Mouse (Mus musculus) left cerebral cortex, postnatal 4 days (tissue): ENCODE results near the gene Dgkd. TPM values are rescaled to one million over a fixed set of nuclear protein-coding genes. Genes with fewer than 3 reads are reported as not detected.
"Not testable (repeated sequence)": the region's sequence is repeated elsewhere in the genome, so short reads cannot be mapped to it uniquely, and the experiment has no call there.

Source experiments
- DNase-seq: peaks from one replicate; pipeline ENCODE4 v3.0.0-alpha.2; 2022
- intact Hi-C: fragments of 180-260 bp; cut with DNase I; formaldehyde crosslinking; loops from one replicate; pipeline ENCODE4 v1.15.1; 2025
- total RNA-seq, 2 experiments: library from RNA; stranded (reverse); gene quantifications; 2 replicates each; pipeline ENCODE4 v1.2.3; 2021

Gene Dgkd
- 100 to 1,000 TPM; 132 to 138 TPM for total RNA-seq

DNA sequence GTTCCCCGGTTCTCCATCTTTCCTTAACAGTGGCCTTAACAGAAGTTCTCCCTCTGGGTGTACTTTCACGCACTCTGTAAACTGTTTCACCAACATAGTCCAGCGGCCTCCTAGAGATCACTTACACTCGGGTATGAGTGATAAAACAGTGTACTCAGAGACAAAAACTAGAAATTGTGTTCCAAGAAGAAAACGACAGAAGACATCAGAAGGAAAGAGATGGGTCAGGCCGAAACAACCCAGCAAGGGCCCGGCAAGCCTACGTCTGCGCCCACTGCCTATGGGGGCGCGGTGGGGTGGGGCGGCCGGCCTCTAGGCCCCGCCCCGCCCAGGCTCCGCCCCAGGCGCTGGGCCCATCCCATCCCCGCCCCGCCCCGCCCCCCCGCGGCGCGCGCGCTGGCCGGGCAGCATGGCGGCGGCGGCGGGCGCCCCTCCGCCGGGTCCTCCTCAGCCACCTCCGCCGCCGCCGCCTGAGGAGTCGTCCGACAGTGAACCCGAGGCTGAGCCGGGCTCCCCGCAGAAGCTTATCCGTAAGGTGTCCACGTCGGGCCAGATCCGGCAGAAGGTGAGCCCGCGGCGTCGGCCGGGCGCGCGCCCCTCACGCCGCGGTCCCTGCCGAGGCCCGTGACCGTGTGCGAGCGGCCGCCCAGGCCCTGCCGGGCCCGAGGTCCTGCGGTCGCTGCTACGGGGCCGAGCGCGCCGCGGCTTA is at the start of gene Dgkd:
Dgkd (plus strand) TSS at position 396 of the 709 bp plus-strand sequence.
- intact Hi-C loops: no loop called here
- peak; percentile 87 for DNase-seq

DNA sequence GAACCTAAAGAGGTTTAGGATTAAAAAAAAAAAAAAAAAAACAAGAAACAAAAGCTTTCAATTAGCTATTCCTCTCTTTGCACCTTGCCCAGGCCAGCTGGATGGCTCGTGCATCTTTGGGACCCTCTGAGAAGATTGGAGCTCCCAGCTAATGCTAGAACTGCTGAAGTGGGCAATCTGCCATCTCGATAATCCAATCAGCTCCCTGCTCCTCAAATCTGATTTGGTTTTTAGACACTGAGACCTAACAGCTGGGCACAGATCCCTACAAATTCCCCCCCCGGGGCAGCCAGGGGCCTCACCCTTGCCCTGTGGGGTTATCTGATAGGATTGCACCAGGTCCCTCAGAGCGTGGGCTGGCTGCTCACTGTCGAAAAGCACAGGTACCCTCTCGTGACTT is 49.5 kb upstream of the Dgkd start, which contains the start of gene Sag:
Sag (plus strand) TSS at position 105 of the 400 bp plus-strand sequence.
- DNase-seq: no peak
- intact Hi-C loops: no loop called here

DNA sequence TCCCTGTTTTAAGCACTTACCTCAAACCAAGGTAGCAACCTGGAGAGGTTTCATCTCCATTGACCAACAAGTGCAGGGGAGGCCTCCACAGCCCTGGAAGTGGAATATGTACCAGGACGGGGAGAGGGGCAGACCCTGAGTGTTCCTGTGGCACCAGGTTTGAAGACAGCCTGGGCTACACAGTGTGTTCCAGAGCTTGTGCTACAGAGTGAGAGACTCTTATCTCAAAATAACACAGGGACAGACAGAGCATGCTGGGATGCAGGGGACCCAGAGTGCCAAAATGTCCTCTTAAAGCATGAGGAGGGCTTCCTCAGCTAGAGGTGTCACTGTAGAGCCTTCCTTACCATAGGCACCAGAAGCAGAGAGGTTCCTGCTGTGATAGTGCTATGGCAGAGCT is 45.3 kb upstream of the Dgkd start:
- intact Hi-C loops: no loop called here
- no peak for DNase-seq

DNA sequence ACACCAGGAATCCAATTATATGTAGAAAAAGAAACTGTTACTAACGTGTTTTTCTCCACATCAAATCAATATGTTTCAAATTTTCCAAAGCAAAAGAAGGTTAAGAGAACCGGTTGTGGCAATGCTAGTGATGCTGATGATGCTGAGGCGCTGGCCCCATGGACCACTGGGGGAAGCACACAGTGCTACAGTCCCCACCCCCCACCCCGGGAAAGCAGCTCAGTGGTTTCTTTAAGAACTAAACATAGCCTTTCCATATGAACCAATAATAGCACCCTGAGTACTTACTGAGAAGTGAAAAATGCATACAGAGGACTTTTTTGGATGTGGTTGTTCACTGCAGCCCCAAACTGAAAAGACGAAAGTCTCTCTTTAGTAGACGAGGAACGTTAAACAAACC is 41.7 kb upstream of the Dgkd start:
- intact Hi-C loops: no loop called here
- DNase-seq: no peak

DNA sequence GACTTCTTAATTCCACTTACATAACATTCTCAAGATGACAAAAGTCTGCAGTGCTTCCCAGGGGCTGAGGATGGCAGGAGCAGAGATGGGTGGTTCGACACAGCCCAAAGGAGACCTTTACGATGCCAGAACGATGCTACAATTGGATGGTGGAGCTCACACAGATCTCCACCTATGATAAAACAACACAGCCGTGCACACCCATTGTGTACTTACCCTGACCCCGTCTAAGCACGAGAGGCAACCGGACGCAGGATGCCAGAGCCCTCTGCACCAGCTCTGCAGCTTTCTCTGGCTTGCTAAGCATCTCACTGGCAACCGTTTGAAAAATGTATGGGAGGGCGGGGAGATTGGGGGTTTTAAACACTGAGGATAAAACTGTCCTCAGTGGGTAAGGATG is 41.0 kb upstream of the Dgkd start:
- intact Hi-C loops: no loop called here
- no peak for DNase-seq

DNA sequence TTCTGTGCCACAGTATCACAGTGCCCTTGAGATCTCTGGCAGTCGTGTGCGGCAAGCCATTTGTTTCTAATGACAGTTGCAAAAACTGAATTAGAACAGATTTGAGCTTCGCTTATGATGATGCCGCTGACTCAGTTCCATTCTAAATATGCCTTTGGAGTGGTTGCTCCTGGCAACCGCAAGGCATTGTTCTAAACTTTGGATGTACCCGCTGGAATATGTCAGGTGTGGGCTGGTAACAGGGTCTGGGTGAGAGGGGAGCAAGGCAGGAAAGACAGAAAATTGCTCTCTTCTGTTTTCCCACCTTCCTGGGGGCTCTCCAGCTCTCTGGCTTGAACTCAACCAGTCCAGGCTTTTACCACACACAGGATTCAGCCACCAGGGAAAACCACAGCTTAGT is 39.9 kb upstream of the Dgkd start:
- intact Hi-C loops: no loop called here
- DNase-seq: no peak

DNA sequence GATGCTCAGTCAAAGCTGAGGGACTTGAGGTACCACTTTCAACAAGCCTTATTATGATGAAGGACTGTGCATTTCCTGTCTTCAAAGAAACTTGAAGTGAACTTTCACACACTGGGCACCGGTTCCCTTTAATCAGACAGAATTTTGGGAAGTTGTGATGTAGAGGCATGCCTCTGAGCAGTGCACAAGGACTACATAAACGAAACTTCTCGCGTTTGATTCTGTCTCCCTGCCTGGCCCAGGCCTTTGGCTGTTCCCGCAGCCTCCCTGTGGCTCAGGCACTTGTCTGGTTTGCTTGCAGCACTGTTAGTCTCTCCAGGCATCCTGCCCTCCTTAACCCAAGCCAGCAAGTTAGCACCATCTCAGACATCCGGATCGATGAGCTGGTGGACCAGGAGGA is 39.4 kb upstream of the Dgkd start:
- DNase-seq: peak; percentile 9
- intact Hi-C loops: no loop called here

DNA sequence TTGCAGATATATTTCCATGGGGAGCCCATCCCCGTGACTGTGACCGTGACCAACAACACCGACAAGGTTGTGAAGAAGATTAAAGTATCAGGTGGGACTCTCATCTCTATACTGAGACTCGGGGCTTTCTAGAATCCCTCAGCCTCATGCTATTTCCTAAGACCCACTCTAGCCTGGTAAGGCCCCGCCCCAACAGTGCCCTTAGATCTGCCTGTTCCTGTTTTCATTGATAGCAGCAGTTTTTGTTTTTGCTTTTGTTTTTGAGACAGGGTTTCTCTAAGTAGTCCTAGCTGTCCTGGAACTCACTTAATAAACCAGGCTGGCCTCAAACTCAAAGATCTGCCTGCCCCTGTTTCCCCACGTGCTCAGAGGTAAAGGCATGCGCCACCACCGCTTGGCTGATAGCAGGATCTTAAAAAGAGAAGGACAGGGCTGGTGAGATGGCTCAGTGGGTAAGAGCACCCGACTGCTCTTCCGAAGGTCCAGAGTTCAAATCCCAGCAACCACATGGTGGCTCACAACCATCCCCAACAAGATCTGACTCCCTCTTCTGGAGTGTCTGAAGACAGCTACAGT is 28.6 kb upstream of the Dgkd start:
- intact Hi-C loops: no loop called here
- no peak for DNase-seq

DNA sequence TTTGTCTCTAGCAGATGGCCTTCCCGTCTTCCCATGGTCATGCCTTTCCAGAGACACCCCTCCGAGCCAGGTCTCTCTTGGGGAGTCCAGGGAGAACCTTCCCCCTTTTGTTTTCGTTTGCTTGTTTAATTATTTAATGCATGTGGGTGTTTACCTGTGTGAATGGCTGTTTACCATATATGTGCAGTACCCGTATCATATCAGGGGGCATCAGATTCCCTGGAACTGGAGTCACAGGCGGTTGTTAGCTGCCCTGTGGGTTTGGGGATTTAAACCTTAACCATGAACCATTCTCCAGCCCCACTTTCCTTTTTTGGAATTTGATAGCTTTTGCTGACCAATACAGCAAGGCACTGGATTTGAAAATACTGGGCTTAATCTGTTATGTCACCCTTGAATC is 27.8 kb upstream of the Dgkd start:
- intact Hi-C loops: no loop called here
- no peak for DNase-seq

DNA sequence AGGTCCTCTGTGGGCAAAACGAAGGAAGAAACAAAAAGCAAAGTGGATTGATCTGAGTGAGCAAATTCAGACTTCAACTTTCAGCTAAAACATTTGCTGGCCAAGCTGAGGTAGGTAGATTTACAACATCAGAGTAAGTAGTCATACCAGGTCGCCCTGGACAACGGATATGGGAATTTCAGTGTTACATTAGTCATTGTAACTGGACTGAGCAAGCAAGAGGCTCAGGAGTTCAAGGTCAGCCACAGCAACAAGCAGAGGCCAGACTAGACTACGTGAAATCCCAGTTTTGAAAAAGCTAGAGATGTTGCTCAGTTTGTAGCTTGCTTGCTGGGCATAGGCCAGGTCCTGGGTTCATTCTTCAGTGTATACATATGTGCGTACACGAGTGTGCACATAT is 27.1 kb upstream of the Dgkd start:
- no peak for DNase-seq
- intact Hi-C loops: no loop called here

DNA sequence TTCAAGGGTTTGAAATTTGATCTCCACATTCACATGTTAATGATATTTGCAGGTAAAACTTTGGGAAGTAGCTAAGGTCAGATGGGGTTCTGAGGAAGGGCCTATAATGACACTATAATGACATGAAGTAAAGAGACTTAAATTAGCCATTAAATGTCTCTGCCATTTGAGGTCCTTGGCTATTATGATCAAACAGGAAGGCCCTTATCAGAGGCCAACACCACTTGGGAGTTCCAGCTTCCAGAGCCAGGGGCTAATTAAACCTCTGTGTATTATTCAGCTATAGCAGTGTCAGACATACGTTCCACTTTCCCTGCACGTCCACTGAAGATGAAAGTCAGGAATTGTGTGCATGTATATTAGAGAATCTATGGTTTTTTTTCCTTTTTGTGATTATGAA is 26.6 kb upstream of the Dgkd start:
- intact Hi-C loops: no loop called here
- DNase-seq: no peak

DNA sequence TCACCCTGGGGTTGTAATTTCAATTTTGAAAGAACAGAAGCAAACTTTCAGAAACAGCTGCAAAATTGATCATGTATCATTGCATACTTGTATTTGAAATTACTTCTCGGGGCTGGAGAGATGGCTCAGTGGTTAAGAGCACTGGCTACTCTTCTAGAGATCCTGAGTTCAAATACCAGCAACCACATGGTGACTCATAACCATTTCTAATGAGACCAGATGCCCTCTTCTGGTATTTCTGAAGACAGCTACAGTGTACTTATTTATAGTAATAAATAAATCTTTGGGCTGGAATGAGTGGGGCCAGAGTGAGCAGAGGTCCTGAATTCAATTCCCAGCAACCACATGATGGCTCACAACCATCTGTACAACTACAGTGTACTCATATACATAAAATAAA is 25.6 kb upstream of the Dgkd start:
- intact Hi-C loops, DNase-seq: not testable (repeated sequence)

DNA sequence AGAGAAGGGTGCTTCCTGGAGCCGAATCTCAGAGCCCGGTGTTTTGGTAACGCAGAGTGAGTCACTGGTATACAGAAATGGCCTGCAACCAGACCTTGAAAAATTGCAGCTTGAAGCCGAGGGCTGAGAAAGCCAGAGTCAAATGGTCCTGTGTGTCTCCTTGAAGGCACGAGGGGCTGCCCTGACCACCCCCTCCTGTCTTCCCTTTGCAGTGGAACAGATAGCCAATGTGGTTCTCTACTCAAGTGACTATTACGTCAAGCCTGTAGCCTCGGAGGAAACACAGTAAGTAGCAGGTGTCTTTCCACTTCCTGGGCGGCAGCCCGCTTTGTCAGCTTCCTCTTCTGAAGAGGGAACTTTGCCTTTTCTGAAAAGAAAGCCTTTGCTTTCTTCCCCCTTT is 24.9 kb upstream of the Dgkd start:
- DNase-seq: no peak

DNA sequence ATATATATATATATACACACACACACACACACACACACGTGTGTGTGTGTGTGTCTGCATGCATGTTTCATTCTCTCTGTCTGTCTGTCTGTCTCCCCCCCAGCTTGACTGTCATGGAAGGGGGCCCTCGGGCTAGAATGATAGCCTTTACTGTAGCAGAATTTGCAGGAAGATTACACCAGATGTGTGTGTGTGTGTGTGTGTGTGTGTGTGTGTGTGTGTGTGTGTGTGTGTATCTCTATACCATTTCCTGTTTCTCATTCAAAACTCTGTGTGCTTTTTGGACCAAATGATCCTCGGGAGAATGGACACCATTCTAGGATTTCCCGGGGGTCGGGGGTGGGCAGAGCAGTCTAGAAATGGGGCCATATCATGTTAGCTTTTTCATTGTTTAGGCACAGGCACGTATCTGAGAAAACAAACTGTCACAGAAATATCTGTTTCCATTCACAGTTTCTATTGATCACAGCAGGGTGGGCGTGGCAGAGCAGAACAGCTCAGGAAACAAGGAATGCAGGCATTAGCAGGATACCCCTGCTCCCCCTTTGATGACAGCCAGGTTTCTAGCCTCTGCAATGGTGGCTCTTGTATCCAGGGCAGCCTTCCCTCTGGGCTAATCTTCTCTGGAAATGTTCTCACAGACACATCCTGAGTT is 24.0 kb upstream of the Dgkd start:
- intact Hi-C loops: no loop called here
- no peak for DNase-seq

More for the DNA sequence above, 24.9 kb upstream of the Dgkd start:
- intact Hi-C loops: no loop called here

DNA sequence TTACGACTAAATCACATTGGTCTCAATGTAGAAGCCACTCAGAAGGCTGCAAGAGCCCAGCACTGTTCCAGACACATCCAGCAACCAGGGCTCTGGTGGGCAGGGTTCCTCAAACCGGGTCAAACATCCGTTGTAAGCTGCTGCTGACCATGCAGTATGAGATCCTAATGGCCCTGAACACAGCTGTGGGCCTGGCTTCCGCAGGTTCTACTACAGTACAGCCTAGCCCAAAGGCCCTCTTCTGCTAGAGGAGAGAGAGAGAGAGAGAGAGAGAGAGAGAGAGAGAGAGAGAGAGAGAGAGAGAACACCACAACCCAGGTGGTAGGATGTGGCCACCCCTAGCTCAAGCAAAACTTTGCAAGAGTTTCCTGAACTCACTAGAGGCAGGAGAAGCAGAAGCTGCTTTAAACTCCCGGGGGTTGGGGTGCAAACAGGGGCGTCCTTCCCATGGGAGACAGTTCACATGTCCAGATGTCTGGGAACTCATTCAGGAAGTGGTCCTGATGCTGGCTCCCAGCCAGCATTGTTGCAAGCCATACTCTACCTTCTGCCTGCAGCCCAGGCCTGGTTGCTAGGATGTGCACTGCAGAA is 23.4 kb upstream of the Dgkd start:
- DNase-seq: no peak
- intact Hi-C loops: no loop called here

DNA sequence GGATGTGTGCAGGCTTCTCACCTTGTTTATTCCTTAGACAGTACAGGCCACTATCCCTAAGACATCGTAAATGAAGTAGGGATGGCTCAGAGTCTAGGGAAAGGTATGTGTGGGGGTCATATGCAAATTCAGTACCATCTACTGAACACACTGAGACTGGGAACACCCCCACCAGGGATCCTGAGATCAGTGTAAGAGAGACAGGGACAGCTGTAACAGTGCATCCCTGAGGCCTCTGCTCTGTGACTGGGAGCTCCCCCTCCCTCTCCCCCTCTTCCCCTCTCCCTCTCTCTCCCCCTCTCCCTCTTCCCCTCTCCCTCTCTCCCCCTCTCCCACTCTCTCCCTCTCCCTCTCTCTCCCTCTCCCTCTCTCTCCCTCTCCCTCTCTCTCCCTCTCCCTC is 16.6 kb upstream of the Dgkd start:
- no peak for DNase-seq

DNA sequence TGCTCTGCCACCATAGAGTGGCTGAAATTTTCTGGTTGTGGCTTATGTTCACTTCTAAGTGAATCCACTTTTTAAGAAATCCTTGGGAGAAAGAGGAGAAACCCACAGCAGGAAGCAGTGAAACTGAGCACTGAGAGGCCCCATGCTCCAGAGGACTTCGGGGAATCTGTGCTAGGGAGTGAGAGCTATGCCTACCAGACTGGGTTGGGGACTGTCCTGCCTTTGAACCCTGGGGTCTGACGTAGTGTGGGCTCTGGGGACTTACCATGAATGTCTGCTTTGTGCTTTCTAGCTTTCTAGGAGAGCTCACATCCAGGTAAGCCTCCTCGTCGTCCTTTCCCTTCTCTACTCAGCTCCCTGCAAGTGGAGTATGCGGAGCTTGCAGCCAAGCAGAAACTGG is 16.1 kb upstream of the Dgkd start:
- intact Hi-C loops: no loop called here
- DNase-seq: no peak

More for the DNA sequence above, 16.6 kb upstream of the Dgkd start:
- intact Hi-C loops: no loop called here

DNA sequence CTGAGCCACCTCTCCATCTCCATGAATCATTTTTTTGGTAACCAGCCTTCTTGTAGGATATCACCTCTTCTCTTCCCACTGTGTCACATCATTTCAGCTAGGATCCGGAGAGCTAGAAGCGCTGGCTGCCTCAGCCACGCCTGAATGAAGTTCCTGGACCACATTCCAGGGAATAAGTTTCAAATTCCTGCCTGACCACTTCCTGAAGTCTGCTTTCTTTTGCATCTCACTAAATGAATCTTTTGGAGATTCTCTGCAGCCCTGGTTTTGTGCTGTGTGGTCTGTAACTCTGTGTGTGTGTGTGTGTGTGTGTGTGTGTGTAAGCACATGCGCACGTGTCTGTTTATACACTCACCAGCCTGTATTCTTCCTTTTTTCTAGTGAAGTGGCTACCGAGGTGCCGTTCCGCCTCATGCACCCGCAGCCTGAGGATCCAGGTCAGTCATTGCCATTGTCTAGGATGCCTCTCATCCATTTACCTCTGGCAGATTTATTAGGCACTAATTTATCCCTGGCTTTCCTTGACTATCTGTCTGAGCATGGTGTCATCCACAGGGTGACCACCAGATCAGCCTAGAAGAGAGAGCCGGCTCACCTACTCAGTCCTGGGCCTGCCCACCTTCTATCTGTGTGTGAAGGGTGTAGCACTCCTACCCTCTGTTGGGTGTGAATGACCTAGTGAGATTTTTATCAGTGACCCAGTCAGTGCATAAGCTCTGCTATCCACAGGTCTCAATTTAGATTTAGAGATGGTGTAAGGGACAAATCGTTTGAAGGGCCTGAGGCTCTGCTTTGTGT is 12.5 kb upstream of the Dgkd start:
- DNase-seq: no peak
- intact Hi-C loops: no loop called here

DNA sequence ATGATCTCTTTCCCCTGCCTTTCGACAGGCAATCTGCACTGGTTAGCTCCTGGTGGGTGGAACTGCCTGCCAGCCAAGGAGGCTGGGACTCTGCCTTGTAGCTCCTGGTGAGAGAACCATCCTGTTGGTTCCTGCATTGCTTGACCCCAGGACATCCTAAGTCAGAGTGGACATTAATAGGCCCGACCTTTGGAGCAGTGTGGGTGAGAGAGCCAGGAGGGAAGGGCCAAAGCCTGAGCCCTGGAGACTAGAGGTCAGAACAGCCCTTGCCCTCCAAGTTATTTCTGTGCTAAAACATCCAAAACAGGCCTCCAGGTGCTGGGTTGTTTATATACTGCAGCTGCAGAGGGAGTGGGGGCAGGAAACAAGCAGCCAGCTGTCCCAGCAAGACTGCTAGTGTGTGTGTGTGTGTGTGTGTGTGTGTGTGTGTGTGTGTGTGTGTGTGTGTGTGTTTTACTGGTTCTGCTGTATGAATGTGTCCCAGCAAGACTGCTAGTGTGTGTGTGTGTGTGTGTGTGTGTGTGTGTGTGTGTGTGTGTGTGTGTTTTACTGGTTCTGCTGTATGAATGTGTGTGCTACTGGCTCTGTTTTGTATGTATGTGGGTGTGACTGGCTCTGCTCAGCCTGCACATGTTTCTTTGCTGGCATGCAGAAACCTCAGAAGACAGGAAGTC is 6.1 kb upstream of the Dgkd start:
- no peak for DNase-seq
- intact Hi-C loops: no loop called here

DNA sequence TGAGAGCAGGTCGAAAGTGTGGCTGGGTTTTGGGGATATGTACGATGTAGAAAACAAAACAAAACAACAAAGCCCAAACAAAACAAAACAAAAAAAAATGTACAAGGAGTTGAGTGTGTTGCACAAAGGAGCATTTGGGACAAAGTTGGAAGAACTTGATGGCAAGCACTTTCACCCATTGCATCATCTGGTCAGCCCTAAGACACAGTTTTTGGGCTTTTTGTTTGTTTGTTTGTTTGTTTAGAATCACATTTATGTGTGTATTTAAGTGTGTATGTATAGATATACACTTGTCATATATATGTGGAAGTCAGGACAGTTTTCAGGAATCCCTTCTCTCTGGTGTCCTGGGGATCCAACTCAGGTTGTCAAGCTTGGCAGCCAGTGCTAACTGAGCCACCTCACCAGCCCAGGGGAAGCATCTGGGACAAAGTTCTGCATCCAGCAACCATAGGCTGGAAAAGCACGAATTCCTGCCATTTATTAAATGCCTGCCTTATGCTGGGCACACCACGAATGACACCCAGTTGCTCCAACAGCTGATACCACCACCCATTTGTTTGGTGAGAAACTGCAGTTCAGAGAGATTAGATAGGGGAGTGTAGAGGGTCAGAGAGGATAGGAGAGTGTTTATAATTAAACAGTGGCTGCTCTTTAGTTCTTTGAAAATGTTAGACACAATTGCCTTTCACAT is 5.5 kb upstream of the Dgkd start:
- intact Hi-C loops: no loop called here
- no peak for DNase-seq
